Mouse (Mus musculus): ENCODE results near the gene Adamts9.

- TF ChIP-seq CTCF (IDR thresholded peaks at IDR 0.05; ENCODE audit: low read depth, low read length) (no peak), GATA1 (IDR thresholded peaks at IDR 0.05; ENCODE audit: borderline replicate concordance, low read length) (no peak), TAL1 (conservative IDR thresholded peaks at IDR 0.05; ENCODE audit: low read depth, low read length) (no peak), POLR2AphosphoS5 (IDR thresholded peaks at IDR 0.05; ENCODE audit: insufficient replicate concordance, low read depth, low read length) (no peak), GATA2 (IDR thresholded peaks at IDR 0.05; ENCODE audit: borderline replicate concordance, low read depth, low read length) (no peak)
Observed at GRCm38 (mm10) chr6:92910611-92911010, 32.7 kb downstream of the Adamts9 start.
